Comparison of ENCODE assay signal across 19 mouse cellular contexts in the genomic region with DNA sequence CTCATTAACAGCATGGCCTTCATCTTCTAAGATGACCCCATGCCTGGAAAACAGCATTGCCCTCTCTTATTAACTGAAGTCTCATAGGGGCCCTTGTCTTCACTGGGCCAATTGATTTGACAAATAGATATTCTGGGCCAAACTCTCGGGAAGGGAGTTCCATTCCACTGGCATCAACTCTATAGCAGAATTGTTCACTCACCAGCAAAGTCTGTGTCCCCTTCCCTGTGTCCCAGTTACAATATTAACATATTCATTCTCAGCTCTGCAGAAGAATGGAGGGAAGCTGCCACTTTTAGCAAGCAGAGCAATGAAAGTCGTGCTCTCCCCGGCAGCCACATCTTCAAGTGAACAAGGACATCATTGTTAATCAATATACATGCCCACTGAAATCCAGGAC. TPM values are rescaled to one million over a fixed set of nuclear protein-coding genes. Genes with fewer than 3 reads are reported as not detected.
"Had no signal": no experiment of that assay in that cellular context is flagged by ENCODE, and none has a peak within 500 bp of the region (broad histone marks: within the 10 kb centered on the region; RNA-seq: fewer than 3 reads in every experiment).

No protein-coding gene starts in this region.

- DNase-seq: kidney, adult 18-20 months; kidney, adult 9 months; kidney, postnatal 14 days; kidney, postnatal 4 days; liver, postnatal 0 days; lung, embryonic 14.5 days; thymus, adult 2 months; thymus, postnatal 14 days; thymus, postnatal 4 days had no signal

- H3K27ac ChIP-seq: left cerebral cortex, adult 2 months; limb, embryonic 12.5 days; limb, embryonic 15.5 days; liver, embryonic 14.5 days; macrophage; midbrain, embryonic 12.5 days; midbrain, embryonic 15.5 days; neural tube, embryonic 12.5 days; neural tube, embryonic 15.5 days had no signal

- H3K4me3 ChIP-seq: left cerebral cortex, adult 2 months; limb, embryonic 12.5 days; limb, embryonic 15.5 days; midbrain, embryonic 12.5 days; midbrain, embryonic 15.5 days; neural tube, embryonic 12.5 days; neural tube, embryonic 15.5 days had no signal

RNA-seq across cellular contexts. Expression of a gene that starts 5.9 kb away (rescaled TPM):
- total RNA-seq: megakaryocyte, adult 5-6 weeks had no signal
